Mouse (Mus musculus): ENCODE data around the gene Dysf.

DNA sequence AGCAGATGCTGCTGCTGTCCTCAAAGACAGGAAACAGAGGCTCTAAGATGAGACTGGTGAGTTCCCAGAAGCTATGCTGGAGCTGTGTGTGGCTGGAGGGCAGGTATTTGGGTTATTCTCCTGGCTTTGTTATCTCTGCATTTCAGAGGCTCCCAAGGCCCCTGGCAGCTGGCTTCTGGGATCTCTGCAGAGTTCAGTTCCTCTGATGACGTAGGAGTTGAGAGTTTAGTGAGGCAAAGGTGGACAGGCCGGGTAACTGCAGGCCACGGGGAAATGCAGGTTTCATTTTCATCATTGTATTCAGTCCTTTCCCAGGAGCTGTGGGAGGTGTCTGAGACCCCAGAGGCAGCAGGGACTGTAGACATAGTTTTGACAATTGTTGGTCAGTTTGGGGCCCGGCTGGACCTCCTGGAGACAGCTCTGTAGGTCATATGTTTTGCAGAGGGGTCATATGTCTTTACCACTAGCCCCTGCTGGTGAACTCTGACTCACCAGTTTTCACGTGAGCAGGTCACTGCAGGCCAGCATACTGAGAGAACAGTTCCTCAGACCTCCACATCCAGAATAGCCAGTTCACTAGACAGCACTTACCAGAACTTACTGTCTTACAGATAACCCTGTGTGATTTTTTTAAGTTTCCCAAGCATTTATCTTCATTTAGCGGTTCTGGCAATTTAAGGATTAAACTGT lies 35.0 kb downstream of the Dysf start:
- TF ChIP-seq CTCF (IDR thresholded peaks at IDR 0.05; ENCODE audit: low read depth): no peak
- TF ChIP-seq EP300 (optimal IDR thresholded peaks at IDR 0.05): no peak

Measured in stomach, postnatal 0 days (tissue).